Mouse (Mus musculus): ENCODE measurements at regions not wholly inside any gene's neighbourhood (a gene's known extent, or its start where the extent isn't known, plus 50 kb on each side); places are given as distances from the start of the nearest gene placed in this dataset.

DNA sequence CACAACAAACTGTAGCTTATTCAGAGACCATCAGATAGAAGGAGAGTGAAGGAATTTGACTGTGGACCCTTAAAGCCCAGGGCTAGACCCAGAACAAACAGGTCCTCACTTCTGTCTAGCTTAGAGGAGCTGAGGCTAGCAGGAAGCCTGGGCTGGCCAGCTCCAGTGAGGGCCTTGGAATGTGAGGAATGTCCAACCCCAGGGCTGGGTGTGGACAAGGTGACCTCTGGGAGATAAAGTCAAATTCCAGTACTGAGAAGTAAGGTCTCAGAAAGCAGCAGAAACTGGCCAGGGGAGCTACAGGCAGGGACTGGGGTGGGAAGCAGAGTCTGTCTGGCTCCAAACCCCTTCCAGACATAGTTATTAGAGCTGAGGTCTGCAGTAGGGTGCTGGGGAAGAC is 51.0 kb upstream of the Ssbp3 start:
- H3K9me3 ChIP-seq (replicated peaks), result no peaks in the 10 kb centered on the region
- ATAC-seq (ENCODE audit: low FRiP score), result no peak
- H3K27me3 ChIP-seq, result no peaks in the 10 kb centered on the region
- peak overlapping the region; percentile 23; the same call in 1 of the 2 replicates for H3K27ac ChIP-seq
- peaks cover 39% of the 10 kb centered on the region for H3K4me1 ChIP-seq
- no peak overlapping the region for H3K9ac ChIP-seq
- H3K4me2 ChIP-seq (replicated peaks), result no peak overlapping the region
- no peaks in the 10 kb centered on the region for H3K36me3 ChIP-seq
- no peak overlapping the region for H3K4me3 ChIP-seq

DNA sequence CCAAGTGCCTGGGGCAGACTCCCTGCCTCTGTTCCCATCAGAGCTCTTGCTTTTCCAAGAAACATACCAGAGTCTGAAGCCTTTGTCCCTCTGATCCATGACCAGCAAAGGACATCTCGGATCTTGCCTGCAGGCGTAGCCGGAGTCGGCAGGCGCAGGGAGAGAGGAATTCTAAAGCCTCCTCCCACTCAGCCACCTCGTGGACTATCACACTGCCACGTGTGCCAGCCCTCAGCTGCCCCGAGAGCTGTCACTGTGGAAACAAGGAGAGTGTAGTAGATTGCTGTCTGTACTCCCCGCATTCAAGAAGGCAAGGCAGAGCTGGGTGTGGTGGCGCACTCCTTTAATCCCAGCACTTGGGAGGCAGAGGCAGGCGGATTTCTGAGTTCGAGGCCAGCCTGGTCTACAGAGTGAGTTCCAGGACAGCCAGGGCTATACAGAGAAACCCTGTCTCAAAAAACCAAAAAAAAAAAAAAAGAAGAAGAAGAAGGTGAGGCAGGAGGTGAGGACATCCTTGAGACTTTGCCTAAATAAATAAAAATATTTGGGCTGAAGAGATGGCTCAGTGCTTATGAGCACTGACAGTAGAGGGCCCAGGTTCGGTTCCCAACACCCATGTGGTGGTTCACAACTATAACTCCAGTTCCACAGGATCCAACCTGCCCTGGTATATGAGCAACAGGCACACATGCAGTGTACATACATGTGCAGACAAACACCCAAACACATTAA is 52.0 kb upstream of the Ssbp3 start:
- Histone ChIP-seq H3K4me1 (peaks cover 46% of the 10 kb centered on the region), H3K4me3 (no peak overlapping the region), H3K4me2 (replicated peaks) (no peak overlapping the region), H3K36me3 (no peaks in the 10 kb centered on the region), H3K9ac (no peak overlapping the region), H3K27ac (0 out of 2 replicates have a peak overlapping the region, but pooled peaks have one; percentile 23), H3K27me3 (no peaks in the 10 kb centered on the region), H3K9me3 (replicated peaks) (no peaks in the 10 kb centered on the region)
- WGBS, result 68% methylated on average over 13 of the region's 13 CpGs
- no peak for ATAC-seq (ENCODE audit: low FRiP score)

DNA sequence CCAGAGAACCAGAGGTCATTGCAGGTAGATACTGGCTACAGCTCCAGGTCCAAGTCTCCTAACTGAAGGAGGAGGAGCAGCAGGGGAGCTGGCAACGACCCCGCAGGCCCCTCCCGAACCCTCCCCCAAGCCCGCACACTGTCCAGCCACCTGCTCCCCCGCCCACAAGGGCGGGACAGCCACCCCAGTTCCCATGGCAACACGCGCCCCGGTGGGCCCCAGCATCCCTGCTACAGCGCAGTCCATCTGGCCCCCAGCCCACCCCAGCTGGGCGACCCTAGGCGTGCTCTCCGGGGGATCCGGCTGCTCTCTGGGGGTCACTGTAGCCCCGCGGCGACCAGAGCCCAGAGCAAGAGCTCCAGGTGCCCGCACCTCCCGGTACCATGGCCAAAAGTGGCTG is 51.0 kb upstream of the Acot11 start:
- Histone ChIP-seq H3K4me2 (replicated peaks) (peak overlapping the region; percentile 37), H3K27me3 (no peaks in the 10 kb centered on the region), H3K9me3 (replicated peaks) (no peaks in the 10 kb centered on the region), H3K27ac (peak overlapping the region; percentile 37), H3K36me3 (no peaks in the 10 kb centered on the region), H3K9ac (no peak overlapping the region; the same call in 1 of the 2 replicates), H3K4me3 (no peak overlapping the region), H3K4me1 (peaks cover 39% of the 10 kb centered on the region)
- ATAC-seq (ENCODE audit: low FRiP score), result peak; percentile 70
- WGBS, result 3% methylated on average over 14 of the region's 19 CpGs

DNA sequence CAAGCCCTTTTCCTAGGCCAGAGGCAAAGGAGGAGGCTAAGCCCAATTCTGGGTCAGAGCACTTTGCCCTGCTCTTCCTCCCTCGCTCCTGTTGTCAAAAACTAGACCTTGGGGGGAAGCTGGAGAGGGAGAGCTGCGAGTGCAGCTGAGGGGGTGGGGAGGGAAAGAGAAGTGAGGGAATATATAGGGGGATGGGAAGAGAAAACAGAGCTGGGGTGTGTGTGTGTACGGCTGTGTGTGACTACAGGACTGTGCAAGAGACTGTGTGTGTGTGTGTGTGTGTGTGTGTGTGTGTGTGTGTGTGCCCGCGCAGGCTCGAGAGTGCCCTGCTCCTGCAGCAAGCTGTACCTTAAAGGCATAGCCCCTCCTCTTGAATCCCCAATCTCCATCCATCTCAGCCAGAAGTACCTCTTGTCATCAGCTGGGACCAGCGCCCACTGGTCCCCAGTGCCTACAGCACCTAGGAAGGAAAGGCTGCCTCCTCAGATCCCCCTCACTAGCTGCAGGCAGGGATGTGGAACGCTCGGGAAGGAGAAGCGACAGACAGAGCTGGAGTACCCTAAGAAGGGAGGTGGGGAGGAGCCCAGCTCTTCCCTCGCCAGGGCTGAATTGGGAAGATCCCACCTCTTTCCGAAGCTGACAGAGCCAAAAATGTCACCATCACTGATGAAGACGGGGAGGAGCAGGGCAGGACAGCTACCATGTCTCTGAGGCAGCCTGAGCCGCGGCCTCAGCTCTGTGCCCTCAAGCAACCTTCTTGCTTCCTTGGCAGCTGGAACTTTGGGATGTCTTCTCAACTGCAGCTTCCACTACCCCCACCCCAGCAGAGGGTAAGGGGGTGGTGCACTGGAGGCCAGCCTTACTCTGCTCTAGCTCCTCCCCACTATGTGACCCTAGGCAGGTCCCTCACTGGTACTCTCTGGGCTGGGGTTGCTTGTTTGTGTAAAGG is 49.8 kb upstream of the Acot11 start:
- H3K4me2 ChIP-seq (replicated peaks), result peak overlapping the region; percentile 40
- H3K27me3 ChIP-seq, result no peaks in the 10 kb centered on the region
- WGBS, result 4% methylated on average over 15 of the region's 15 CpGs
- H3K4me1 ChIP-seq, result peaks cover 32% of the 10 kb centered on the region
- H3K9me3 ChIP-seq (replicated peaks), result no peaks in the 10 kb centered on the region
- peak overlapping the region; percentile 37 for H3K27ac ChIP-seq
- H3K9ac ChIP-seq, result peak overlapping the region; percentile 47; the same call in 1 of the 2 replicates
- peak; percentile 72 for ATAC-seq (ENCODE audit: low FRiP score)
- no peak overlapping the region for H3K4me3 ChIP-seq
- H3K36me3 ChIP-seq, result no peaks in the 10 kb centered on the region
